Mouse (Mus musculus): ENCODE data around the gene Ophn1. TPM values are rescaled to one million over a fixed set of nuclear protein-coding genes. Genes with fewer than 3 reads are reported as not detected.

Gene Ophn1
- polyA plus RNA-seq, 1 experiment from 2014 or later = 43.8 TPM

DNA sequence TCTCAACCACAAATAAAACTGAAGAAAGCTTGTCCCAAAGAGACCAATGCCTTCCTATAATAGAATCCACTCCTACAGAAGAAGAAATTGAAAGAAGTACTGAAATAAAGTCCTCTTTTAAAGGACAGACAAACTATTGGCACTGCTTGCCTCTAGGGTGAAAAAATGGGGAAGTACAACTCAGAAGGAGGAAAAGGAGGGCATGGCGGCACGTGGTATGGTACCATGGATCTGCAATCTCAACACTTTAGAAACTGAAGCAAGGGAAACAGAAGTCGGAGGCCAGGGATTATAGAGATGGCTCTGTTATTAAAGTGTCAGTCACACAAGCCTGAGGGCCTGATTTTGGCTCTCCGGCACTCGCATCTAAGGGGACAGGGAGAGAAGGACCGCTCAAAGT, 10.5 kb downstream of the Ophn1 start:
- no peaks in the 10 kb centered on the region for H3K36me3 ChIP-seq
- WGBS = 85% methylated on average over 6 of the region's 6 CpGs
- H3K4me3 ChIP-seq (replicated peaks) = no peak overlapping the region
- H3K9me3 ChIP-seq = no peaks in the 10 kb centered on the region
- H3K27me3 ChIP-seq = peaks cover 7% of the 10 kb centered on the region; the same call in 1 of the 2 replicates
- no peak for ATAC-seq
- no peak overlapping the region for H3K9ac ChIP-seq (replicated peaks)
- H3K4me2 ChIP-seq (replicated peaks) = no peak overlapping the region
- no peaks in the 10 kb centered on the region for H3K4me1 ChIP-seq (replicated peaks)
- no peak overlapping the region for H3K27ac ChIP-seq

GRCm38 (mm10) chrX:98875144-98875543, 15.7 kb downstream of the Ophn1 start:
- Histone ChIP-seq H3K27ac (no peak overlapping the region), H3K36me3 (no peaks in the 10 kb centered on the region), H3K4me2 (replicated peaks) (no peak overlapping the region), H3K4me1 (replicated peaks) (no peaks in the 10 kb centered on the region), H3K9ac (replicated peaks) (no peak overlapping the region), H3K9me3 (no peaks in the 10 kb centered on the region), H3K27me3 (no peaks in the 10 kb centered on the region; the same call in 1 of the 2 replicates), H3K4me3 (replicated peaks) (no peak overlapping the region)
- 57% methylated on average over 6 of the region's 6 CpGs for WGBS
- ATAC-seq = no peak

GRCm38 (mm10) chrX:98874086-98874485, 16.7 kb downstream of the Ophn1 start:
- 93% methylated on average over 5 of the region's 5 CpGs for WGBS
- Histone ChIP-seq H3K9me3 (no peaks in the 10 kb centered on the region), H3K36me3 (no peaks in the 10 kb centered on the region), H3K27me3 (no peaks in the 10 kb centered on the region; the same call in 1 of the 2 replicates), H3K9ac (replicated peaks) (no peak overlapping the region), H3K4me3 (replicated peaks) (no peak overlapping the region), H3K4me2 (replicated peaks) (no peak overlapping the region), H3K27ac (no peak overlapping the region), H3K4me1 (replicated peaks) (no peaks in the 10 kb centered on the region)
- ATAC-seq = no peak

DNA sequence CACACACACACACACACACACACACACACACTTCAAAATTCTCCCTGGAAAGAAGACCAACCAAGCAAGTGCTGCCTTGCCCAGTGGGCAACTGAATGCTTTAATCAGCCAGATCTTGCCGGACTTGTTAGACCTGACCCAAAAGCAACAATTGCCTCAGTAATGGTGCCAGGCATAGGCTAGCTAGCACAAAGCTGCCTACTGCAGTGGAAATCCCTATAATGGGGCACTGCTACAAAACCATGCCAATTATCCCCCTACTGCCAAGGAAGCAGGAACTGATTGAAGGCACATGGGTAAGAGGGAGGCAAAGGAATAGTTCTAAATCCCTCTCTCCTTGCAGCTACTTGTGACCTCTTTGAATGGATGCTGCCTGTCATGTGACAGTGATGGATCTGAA, 18.8 kb downstream of the Ophn1 start:
- H3K4me2 ChIP-seq (replicated peaks) = no peak overlapping the region
- peaks cover 5% of the 10 kb centered on the region; the same call in 1 of the 2 replicates for H3K27me3 ChIP-seq
- H3K4me1 ChIP-seq (replicated peaks) = no peaks in the 10 kb centered on the region
- 90% methylated on average over 1 of the region's 1 CpGs for WGBS
- H3K27ac ChIP-seq = no peak overlapping the region
- no peak overlapping the region for H3K9ac ChIP-seq (replicated peaks)
- ATAC-seq = no peak
- no peak overlapping the region for H3K4me3 ChIP-seq (replicated peaks)
- H3K36me3 ChIP-seq = no peaks in the 10 kb centered on the region
- H3K9me3 ChIP-seq = no peaks in the 10 kb centered on the region

DNA sequence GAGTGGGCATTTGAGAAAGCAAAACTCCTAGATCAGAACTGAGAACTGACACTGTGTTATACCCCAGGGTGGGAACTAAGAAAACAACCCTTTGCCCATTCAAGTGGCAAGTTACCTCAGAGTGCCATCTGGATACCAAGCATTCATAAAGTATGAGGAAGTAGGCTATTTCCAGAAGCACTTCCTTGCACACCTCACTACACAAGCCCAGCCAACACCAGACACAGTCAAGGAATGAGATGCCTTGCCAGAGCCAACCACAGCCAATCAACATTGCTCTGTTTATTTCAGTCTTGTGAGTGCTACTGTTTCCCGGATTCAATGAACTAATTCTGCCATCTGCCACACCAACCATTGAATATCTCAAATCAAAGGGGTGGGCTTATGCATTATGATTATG, 20.3 kb downstream of the Ophn1 start:
- Histone ChIP-seq H3K4me3 (replicated peaks) (no peak overlapping the region), H3K27ac (no peak overlapping the region), H3K4me2 (replicated peaks) (no peak overlapping the region), H3K36me3 (no peaks in the 10 kb centered on the region), H3K9me3 (no peaks in the 10 kb centered on the region), H3K9ac (replicated peaks) (no peak overlapping the region), H3K4me1 (replicated peaks) (no peaks in the 10 kb centered on the region), H3K27me3 (peaks cover 5% of the 10 kb centered on the region; the same call in 1 of the 2 replicates)
- 88% methylated on average over 1 of the region's 1 CpGs for WGBS
- no peak for ATAC-seq

- peaks cover 5% of the 10 kb centered on the region; the same call in 1 of the 2 replicates for H3K27me3 ChIP-seq
- no peaks in the 10 kb centered on the region for H3K9me3 ChIP-seq
- 91% methylated on average over 2 of the region's 2 CpGs for WGBS
- H3K36me3 ChIP-seq = no peaks in the 10 kb centered on the region
- no peak overlapping the region for H3K9ac ChIP-seq (replicated peaks)
- no peaks in the 10 kb centered on the region for H3K4me1 ChIP-seq (replicated peaks)
- no peak overlapping the region for H3K4me2 ChIP-seq (replicated peaks)
- H3K27ac ChIP-seq = no peak overlapping the region
- no peak overlapping the region for H3K4me3 ChIP-seq (replicated peaks)
- no peak for ATAC-seq
Measured at GRCm38 (mm10) chrX:98869735-98870134, 21.1 kb downstream of the Ophn1 start.

DNA sequence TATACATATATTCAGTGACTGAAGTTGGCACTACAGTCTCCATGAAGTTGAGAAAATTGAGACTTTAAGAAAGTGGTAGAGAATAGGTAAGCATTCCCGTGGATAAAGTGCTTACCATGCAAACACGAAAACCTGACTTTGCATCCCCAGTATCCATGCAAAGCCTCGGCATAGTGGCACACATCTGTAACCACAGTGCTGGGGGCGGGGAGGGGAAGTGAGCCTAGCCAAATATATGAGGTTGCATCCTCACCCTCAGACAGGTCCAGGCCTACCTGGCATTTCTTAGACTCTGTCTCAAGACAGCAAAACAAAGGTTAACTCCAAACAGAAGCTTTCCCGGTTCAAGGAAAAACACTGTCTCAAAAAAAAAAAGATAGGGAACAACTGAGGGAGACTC, 21.7 kb downstream of the Ophn1 start:
- H3K27me3 ChIP-seq = peaks cover 5% of the 10 kb centered on the region; the same call in 1 of the 2 replicates
- WGBS = 84% methylated on average over 5 of the region's 5 CpGs
- no peak overlapping the region for H3K4me2 ChIP-seq (replicated peaks)
- ATAC-seq = no peak
- no peaks in the 10 kb centered on the region for H3K36me3 ChIP-seq
- no peaks in the 10 kb centered on the region for H3K9me3 ChIP-seq
- H3K9ac ChIP-seq (replicated peaks) = no peak overlapping the region
- no peak overlapping the region for H3K4me3 ChIP-seq (replicated peaks)
- H3K4me1 ChIP-seq (replicated peaks) = no peaks in the 10 kb centered on the region
- no peak overlapping the region for H3K27ac ChIP-seq

DNA sequence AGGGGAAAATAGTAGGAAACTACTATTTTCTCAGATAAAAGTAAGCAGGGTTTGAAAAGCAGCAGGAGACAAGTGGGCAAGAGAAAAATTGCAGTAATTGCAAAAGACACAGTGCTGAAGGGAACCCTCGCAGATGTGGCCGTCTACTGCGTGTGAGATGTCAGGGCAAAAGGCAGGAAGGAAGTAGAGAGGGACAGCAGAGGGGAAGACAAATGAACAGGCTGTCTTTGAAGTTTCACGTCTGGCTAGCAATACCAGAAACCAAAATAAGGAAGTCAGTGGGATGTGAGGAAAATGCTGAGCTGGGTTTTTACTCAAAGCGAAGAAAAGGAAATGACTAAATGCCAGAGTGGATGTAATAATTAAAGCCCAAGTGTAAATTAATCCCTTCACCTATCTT, 30.7 kb downstream of the Ophn1 start:
- Histone ChIP-seq H3K9ac (replicated peaks) (no peak overlapping the region), H3K36me3 (no peaks in the 10 kb centered on the region), H3K27me3 (peaks cover 3% of the 10 kb centered on the region; the same call in 1 of the 2 replicates), H3K4me2 (replicated peaks) (no peak overlapping the region), H3K27ac (no peak overlapping the region), H3K9me3 (no peaks in the 10 kb centered on the region), H3K4me3 (replicated peaks) (no peak overlapping the region), H3K4me1 (replicated peaks) (no peaks in the 10 kb centered on the region)
- 80% methylated on average over 5 of the region's 5 CpGs for WGBS
- ATAC-seq = no peak

DNA sequence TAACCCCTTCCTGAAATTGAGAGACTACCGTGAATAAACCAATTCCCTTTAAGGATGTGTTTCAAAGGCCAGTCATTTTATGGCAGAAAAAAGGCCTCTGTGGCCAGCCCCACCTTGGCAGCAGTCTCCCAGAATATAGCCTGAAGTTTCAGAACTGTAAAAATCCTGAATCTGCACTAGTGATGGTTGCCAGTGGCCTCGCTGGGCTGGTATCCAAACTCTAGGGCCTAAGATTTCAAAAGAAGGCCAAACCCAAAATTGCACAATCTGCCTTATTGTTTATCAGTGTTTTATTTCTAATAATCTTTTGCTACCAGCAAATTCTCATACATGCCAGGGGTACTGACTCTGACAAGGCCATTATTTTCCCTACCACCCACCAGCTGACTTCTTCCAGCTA, 34.8 kb downstream of the Ophn1 start:
- no peak for ATAC-seq
- no peaks in the 10 kb centered on the region for H3K4me1 ChIP-seq (replicated peaks)
- H3K9me3 ChIP-seq = no peaks in the 10 kb centered on the region
- H3K4me3 ChIP-seq (replicated peaks) = no peak overlapping the region
- no peak overlapping the region for H3K27ac ChIP-seq
- WGBS = 94% methylated on average over 2 of the region's 2 CpGs
- no peaks in the 10 kb centered on the region for H3K36me3 ChIP-seq
- no peak overlapping the region for H3K9ac ChIP-seq (replicated peaks)
- H3K27me3 ChIP-seq = peaks cover 3% of the 10 kb centered on the region; the same call in 1 of the 2 replicates
- no peak overlapping the region for H3K4me2 ChIP-seq (replicated peaks)

DNA sequence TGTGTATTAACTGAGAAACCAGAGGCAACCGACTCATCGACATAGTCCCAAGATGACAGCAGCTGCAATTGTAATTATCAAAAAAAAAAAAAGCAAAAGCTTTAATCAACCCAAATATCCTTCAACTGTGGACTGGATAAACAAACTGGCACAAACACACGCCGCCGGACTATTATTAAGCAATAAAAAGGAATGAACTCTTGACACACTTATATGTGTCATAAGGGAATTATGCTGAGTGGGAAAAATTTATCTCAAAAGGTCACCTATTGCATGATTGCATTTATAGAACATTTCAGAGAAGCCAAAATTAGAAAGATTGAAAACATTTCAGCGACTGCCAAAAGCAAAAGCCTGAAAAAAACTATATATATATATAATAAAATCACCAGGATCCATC, 40.0 kb downstream of the Ophn1 start:
- no peak for ATAC-seq
- Histone ChIP-seq H3K27ac (no peak overlapping the region), H3K4me3 (replicated peaks) (no peak overlapping the region), H3K4me2 (replicated peaks) (no peak overlapping the region), H3K9ac (replicated peaks) (no peak overlapping the region), H3K9me3 (no peaks in the 10 kb centered on the region), H3K36me3 (no peaks in the 10 kb centered on the region), H3K4me1 (replicated peaks) (no peaks in the 10 kb centered on the region), H3K27me3 (peaks cover 4% of the 10 kb centered on the region; the same call in 1 of the 2 replicates)
- WGBS = 88% methylated on average over 6 of the region's 6 CpGs

DNA sequence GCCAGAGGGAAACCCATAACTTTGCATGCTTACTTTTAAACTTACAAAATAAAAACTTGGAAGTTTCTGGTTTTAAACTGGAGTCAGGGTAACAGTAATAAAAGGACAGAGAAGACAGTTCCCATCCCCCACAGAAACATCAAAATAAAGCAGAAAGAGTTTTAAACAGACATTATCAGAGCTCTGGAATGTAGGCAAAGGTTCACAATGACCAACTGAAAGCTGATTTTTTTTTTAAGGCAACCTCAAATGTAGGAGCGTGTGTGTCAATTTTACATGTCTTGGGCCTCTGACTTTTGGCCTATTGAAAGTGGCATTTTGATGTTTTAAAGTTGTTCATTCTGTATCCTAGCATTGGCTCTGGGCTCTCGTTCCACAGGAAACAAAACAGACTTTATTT, 49.2 kb downstream of the Ophn1 start:
- WGBS = 75% methylated on average over 2 of the region's 2 CpGs
- Histone ChIP-seq H3K9me3 (no peaks in the 10 kb centered on the region), H3K4me2 (replicated peaks) (no peak overlapping the region), H3K27me3 (no peaks in the 10 kb centered on the region; the same call in 1 of the 2 replicates), H3K4me3 (replicated peaks) (no peak overlapping the region), H3K27ac (no peak overlapping the region), H3K9ac (replicated peaks) (no peak overlapping the region), H3K36me3 (no peaks in the 10 kb centered on the region), H3K4me1 (replicated peaks) (no peaks in the 10 kb centered on the region)
- no peak for ATAC-seq

DNA sequence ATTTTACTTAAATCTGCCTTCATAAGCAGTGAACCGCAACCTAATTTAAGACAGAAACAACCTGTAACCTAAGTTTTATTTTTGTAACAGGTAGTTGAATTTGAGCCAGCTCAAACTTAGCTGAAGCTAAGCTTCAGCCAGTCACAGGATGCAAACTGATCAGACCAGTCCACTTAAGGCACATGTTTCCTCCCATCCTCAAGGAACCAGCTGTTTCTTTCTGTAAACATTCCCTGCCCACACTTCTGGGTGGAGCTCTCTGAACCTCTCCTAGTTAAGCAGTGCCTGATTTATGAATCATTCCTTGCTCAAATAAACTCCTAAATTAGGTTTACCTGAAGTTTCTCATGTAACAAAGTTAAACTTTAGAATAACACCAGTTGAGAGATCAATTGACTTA, 54.8 kb downstream of the Ophn1 start:
- Histone ChIP-seq H3K36me3 (no peaks in the 10 kb centered on the region), H3K4me1 (replicated peaks) (no peaks in the 10 kb centered on the region), H3K27ac (no peak overlapping the region), H3K4me3 (replicated peaks) (no peak overlapping the region), H3K9me3 (no peaks in the 10 kb centered on the region), H3K4me2 (replicated peaks) (no peak overlapping the region), H3K27me3 (peaks cover 11% of the 10 kb centered on the region; the same call in 1 of the 2 replicates), H3K9ac (replicated peaks) (no peak overlapping the region)
- WGBS = 97% methylated on average over 1 of the region's 1 CpGs
- ATAC-seq = no peak

DNA sequence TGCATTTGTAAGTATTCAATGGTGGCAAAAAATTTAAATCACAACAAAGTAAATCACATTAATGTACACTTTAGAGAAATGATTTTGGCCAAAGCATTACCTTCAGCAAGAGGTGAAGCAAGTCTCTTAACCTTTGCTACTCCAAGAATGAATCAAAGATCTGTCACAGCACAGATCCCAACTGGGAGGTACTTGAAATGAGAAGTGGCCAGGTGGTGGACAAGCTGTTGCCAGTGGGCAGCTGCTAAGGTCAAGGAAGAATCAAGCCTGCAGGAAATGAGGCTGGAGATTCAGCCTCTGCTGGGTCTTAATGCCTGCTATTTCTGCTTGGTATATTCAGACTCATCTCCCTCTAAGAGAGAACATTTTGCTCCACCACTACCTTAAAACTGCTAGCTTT, 87.0 kb downstream of the Ophn1 start:
- H3K4me3 ChIP-seq (replicated peaks) = no peak overlapping the region
- no peaks in the 10 kb centered on the region for H3K9me3 ChIP-seq
- no peak overlapping the region for H3K4me2 ChIP-seq (replicated peaks)
- H3K4me1 ChIP-seq (replicated peaks) = no peaks in the 10 kb centered on the region
- H3K36me3 ChIP-seq = no peaks in the 10 kb centered on the region
- no peak for ATAC-seq
- no peaks in the 10 kb centered on the region for H3K27me3 ChIP-seq
- no peak overlapping the region for H3K9ac ChIP-seq (replicated peaks)
- no peak overlapping the region for H3K27ac ChIP-seq
